Mouse (Mus musculus) brain, adult 2 months (tissue): ENCODE results near the gene Wdr76.
"Not testable (repeated sequence)": the region's sequence is repeated elsewhere in the genome, so short reads cannot be mapped to it uniquely, and the experiment has no call there.

ENCODE experiments used
- DNase-seq: peaks from one replicate; pipeline ENCODE4 v3.0.0; 2011; ENCODE audit warnings: low read depth, low spot score

Gene Wdr76

GRCm38 (mm10) chr2:121518711-121519110 lies 12.2 kb downstream of the Wdr76 start:
- DNase-seq: not testable (repeated sequence)

GRCm38 (mm10) chr2:121522006-121522405 lies 15.5 kb downstream of the Wdr76 start:
- peak; percentile 63 for DNase-seq

- DNase-seq: not testable (repeated sequence)
Measured at GRCm38 (mm10) chr2:121522830-121523229, 16.3 kb downstream of the Wdr76 start.

- peak; percentile 82 for DNase-seq
Measured at GRCm38 (mm10) chr2:121525056-121525455, 18.5 kb downstream of the Wdr76 start.

- DNase-seq: no peak
Measured at GRCm38 (mm10) chr2:121544829-121545228, 38.3 kb downstream of the Wdr76 start.

- DNase-seq: no peak
Measured at GRCm38 (mm10) chr2:121549630-121550029, 43.1 kb downstream of the Wdr76 start.

GRCm38 (mm10) chr2:121551271-121551670 lies 44.7 kb downstream of the Wdr76 start:
- DNase-seq: peak; percentile 24

GRCm38 (mm10) chr2:121563117-121563516 lies 56.6 kb downstream of the Wdr76 start:
- DNase-seq: no peak

GRCm38 (mm10) chr2:121565911-121566310 lies 59.4 kb downstream of the Wdr76 start:
- peak; percentile 31 for DNase-seq

- DNase-seq: no peak
Measured at GRCm38 (mm10) chr2:121570049-121570448, 63.5 kb downstream of the Wdr76 start.

- peak; percentile 52 for DNase-seq
Measured at GRCm38 (mm10) chr2:121570999-121571655, 64.6 kb downstream of the Wdr76 start.

GRCm38 (mm10) chr2:121571780-121572179 lies 65.3 kb downstream of the Wdr76 start:
- DNase-seq: peak; percentile 93

- DNase-seq: no peak
Measured at GRCm38 (mm10) chr2:121574066-121574630, 67.6 kb downstream of the Wdr76 start.

- DNase-seq: no peak
Measured at GRCm38 (mm10) chr2:121575741-121576201, 69.2 kb downstream of the Wdr76 start.

- peak; percentile 72 for DNase-seq
Measured at GRCm38 (mm10) chr2:121582809-121583376, 76.4 kb downstream of the Wdr76 start.

- DNase-seq: peak; percentile 70
Measured at GRCm38 (mm10) chr2:121583468-121584116, 77.1 kb downstream of the Wdr76 start.

- no peak for DNase-seq
Measured at GRCm38 (mm10) chr2:121584705-121585104, 78.2 kb downstream of the Wdr76 start.

GRCm38 (mm10) chr2:121587523-121588308 lies 81.2 kb downstream of the Wdr76 start:
- peak; percentile 78 for DNase-seq

- DNase-seq: peak; percentile 65
Measured at GRCm38 (mm10) chr2:121588309-121588694, 81.8 kb downstream of the Wdr76 start.

- DNase-seq: no peak
Measured at GRCm38 (mm10) chr2:121594131-121594530, 87.6 kb downstream of the Wdr76 start.
